In genomic region chr16:30679493-30679811, GRCm38 (mm10) we compare ENCODE assay signal across 19 mouse cellular contexts.
"Had no signal": no experiment of that assay in that cellular context is flagged by ENCODE, and none has a peak within 500 bp of the region (broad histone marks: within the 10 kb centered on the region; RNA-seq: fewer than 3 reads in every experiment).

No protein-coding gene starts in this region.

- H3K27ac ChIP-seq: limb, embryonic 12.5 days; limb, embryonic 15.5 days; liver, embryonic 15.5 days had no signal

- H3K4me1 ChIP-seq: limb, embryonic 12.5 days; limb, embryonic 15.5 days; liver, embryonic 15.5 days had no signal

- ATAC-seq: intestine, embryonic 16.5 days had no signal

- DNase-seq: kidney, adult 18-20 months; kidney, adult 9 months; kidney, postnatal 14 days; kidney, postnatal 4 days; left cerebral cortex, postnatal 4 days; lung, adult 2 months; lung, postnatal 14 days; lung, postnatal 4 days; midbrain, embryonic 14.5 days; right cerebral cortex, postnatal 14 days; right cerebral cortex, postnatal 4 days; thymus, adult 18-20 months; thymus, postnatal 25 days had no signal

- H3K4me2 ChIP-seq: limb, embryonic 12.5 days; limb, embryonic 15.5 days; liver, embryonic 11.5 days; liver, embryonic 15.5 days; midbrain, embryonic 11.5 days had no signal

- H3K36me3 ChIP-seq: limb, embryonic 12.5 days; limb, embryonic 15.5 days; liver, embryonic 15.5 days had no signal

- H3K9me3 ChIP-seq: limb, embryonic 15.5 days; liver, embryonic 15.5 days had no signal

- H3K9ac ChIP-seq: limb, embryonic 12.5 days; limb, embryonic 15.5 days; liver, embryonic 15.5 days had no signal

- H3K4me3 ChIP-seq: limb, embryonic 12.5 days; limb, embryonic 15.5 days; liver, embryonic 15.5 days had no signal

- H3K27me3 ChIP-seq: limb, embryonic 12.5 days; limb, embryonic 15.5 days; liver, embryonic 15.5 days had no signal
